Mouse (Mus musculus): ENCODE data around the gene Kcnj9.

DNA sequence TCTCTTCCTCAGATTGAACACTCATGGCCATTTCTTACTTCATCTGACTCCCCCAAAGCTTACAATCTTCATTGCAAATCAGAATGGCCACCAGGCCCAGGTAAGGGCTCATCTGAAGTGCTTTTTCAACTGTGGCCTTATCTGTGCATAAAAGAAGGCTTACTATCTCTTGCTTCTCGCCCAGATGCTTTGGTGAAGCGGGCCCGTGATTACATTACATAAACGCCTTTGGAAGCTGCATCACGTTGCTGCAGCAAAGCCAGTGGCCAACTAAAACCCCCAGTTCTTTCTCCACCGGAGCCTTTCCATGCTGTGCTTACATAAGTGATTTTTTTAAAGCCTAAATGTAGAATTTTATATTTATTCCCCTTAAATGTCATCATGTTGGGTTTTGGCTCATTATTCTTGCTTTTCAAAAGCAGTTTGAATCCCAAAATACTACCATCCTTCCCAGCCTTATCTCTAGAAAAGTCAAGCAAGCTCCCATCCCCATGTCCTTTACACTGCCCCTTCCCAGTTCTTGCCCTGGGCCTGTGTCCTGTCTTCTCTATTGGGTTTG is 5.2 kb downstream of the Kcnj9 start:
- TF ChIP-seq CTCF (IDR thresholded peaks at IDR 0.05; ENCODE audit: control insufficient read depth, insufficient read depth, low read length) (no peak), POLR2A (IDR thresholded peaks at IDR 0.05; ENCODE audit: borderline replicate concordance, control insufficient read depth, low read depth, low read length) (no peak)

Data from bone marrow, adult 2 months (tissue).